Mouse (Mus musculus) gastrocnemius, adult 8-10 months (tissue): ENCODE results near the gene Flt3. TPM values are rescaled to one million over a fixed set of nuclear protein-coding genes. Genes with fewer than 3 reads are reported as not detected.
A peak's percentile ranks its signal among the peaks of the same experiment; 100 is the strongest.

ENCODE experiments used
- DNase-seq, 2 experiments: peaks; one replicate each; pipeline ENCODE4 v3.0.0; 2022; ENCODE audit warnings: low spot score in 2 of 2
- total RNA-seq, 4 experiments: library from RNA; stranded (reverse); gene quantifications; 2 replicates each; pipeline ENCODE4 v1.2.4; 2022

The Flt3 gene
- not detected for total RNA-seq

DNA sequence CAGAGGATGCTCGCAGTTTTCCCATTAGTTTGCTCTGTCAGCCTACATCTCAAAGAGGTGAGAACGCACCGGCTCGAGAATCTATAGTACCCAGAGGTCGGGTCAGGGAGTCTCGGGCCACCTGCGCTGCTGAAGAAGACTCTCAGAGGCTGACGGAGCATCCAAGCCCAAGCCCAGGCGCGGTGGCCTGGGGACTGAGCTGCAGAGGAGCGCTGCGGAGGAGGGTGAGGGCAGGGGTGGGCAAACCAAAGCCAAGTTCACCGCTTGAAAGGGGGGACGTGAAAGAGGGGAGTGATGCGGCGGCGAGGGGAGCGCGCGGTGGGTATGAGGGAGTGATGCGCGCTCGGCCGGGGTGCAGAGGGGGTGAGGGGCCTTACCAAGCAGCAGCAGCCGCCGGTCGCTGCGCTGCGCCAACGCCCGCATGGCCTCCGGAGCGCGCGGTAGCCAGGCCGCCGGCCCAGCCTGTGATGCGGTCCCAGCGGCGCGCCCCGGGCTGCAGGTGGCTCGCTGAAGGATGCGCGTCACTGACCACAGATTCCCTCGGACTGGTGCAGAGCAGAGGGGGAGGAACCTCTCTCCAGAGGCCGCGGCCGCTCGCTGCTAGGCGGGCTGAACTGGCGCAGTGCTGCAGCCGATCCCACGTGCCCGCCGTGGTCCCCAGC lies at the start of gene Flt3:
Gene Flt3, minus strand, starts transcription at position 647 of the 662 bp plus-strand sequence.
- no peak for DNase-seq

DNA sequence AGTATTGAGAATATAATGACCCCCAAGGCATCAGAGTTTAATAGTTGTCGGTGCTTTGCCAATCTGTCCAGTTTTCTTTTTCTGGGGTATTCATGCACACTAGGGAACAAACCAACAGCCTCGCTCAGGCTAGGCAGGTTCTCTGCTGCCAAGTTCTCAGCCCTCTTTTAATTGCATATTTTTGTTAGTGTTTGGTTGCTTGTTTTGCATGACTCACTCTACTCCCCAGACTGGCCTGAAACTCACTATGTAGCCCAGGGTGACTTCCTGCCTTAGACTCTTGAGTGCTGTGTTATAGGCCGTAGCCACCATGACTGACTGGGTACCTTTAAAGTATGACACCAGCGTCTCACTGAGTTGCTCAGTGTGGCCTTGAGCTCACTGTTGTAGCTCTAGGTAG lies 48.6 kb upstream of the Flt3 start:
- DNase-seq, result no peak

DNA sequence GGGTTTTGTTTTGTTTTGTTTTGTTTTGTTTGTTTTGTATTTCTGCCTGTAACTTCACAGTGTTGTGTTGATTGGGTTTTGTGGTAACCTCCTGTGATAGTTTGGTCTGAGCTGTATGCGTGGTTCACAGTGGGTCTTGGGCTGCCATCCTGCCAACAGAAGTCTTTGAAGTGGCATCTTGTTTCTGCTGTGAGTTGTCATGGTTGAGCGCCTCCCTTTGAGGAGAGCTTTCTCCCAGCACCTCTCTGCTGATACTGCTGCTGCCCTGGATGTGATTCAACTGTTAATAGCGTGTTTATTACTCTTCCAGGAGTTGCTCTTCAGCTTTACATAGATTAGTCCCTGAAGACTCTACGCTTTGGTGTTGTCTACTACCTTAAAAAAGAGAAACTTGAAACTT lies 48.2 kb upstream of the Flt3 start:
- DNase-seq, result no peak

DNA sequence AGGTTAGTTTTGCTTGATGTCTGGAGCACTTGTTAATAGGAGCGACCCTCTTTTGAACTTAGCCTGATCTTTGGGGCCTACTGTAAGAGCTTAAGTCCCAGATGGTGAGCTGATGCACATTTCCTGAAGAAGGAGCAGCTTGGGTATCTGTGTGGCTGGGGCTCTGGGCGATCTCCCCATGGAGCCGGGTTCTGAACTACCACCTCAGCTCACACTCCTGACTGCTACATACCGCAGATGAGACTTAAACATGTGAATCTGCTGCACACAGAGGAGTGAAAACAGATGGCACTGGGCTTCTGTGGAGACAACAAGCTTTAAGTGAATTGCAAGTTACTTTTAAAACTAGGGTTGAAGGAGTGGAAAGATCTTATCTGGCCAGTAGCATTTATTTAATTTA lies 45.0 kb upstream of the Flt3 start:
- DNase-seq, result no peak

DNA sequence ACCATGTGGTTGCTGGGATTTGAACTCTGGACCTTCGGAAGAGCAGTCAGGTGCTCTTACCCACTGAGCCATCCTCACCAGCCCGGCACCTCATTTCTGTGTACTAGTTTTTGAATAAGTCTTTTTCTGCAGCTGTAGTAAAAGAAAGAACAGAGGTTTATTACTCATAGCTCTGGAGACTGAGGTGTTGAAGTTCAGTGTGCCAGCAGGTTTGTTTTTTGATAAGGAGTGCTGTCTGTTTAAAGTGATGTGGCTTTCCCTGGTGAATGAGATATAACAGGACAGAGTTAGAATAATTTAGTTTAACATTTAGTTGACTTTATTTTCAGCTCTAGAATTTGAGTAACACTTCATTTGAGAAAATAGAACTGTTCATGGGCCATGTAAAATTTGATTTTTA lies 44.5 kb upstream of the Flt3 start:
- DNase-seq, result no peak

DNA sequence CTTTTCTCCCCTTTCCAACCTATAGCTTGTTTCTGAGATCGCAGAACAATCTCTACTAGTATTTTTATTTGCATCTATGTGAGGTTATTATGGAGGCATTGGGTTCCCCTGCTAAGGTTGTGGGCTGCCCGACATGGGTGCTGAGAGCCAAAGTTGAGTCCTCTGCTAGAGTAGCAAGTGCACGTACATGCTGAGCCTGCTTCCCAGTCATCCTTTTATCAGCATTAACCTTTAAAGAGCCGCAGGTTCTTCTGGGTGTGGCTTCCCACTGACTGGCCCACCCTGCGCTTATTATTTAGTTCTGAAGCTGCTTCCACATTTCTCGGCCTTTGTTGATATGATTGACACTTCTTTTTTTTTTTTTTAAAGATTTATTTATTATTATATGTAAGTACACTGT lies 44.0 kb upstream of the Flt3 start:
- no peak for DNase-seq

DNA sequence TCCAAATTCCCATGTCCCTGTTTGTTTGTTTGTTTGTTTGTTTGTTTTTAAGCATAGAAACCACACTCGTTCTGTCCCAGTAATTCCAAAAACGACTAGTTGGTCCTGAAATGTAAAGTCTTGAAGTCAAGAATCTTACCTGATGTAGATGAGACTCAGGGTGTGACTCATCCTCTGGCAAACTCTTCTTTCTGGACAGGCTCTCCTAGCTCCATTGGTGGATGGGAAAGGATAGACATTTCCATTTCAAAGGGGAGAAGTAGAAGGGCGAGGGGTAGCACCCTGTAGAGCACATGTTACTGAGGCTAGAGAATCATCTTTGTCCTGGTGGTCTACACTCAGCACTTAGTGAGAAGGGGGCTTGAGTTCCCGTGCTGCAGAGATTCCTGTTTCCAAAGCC lies 42.5 kb upstream of the Flt3 start:
- DNase-seq, result no peak

DNA sequence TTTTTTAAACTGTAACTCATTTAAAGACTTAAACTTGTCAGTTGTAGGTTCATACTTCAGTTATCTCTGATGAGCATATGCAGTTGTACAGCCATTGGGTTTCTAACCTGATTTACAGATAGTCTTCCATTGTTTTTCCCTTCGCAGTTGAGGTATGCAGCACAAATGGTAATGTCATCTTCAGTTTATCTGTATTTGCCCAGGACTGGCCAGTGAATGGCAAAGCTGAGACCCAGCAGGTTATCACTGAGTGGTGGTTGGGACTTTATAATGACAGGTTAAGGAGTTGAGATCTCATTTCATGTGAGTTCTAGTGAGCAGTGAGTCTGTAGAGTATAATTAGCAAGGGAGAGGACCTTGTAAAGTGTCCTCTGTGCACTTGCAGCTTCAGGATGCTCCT lies 41.7 kb upstream of the Flt3 start:
- no peak for DNase-seq

DNA sequence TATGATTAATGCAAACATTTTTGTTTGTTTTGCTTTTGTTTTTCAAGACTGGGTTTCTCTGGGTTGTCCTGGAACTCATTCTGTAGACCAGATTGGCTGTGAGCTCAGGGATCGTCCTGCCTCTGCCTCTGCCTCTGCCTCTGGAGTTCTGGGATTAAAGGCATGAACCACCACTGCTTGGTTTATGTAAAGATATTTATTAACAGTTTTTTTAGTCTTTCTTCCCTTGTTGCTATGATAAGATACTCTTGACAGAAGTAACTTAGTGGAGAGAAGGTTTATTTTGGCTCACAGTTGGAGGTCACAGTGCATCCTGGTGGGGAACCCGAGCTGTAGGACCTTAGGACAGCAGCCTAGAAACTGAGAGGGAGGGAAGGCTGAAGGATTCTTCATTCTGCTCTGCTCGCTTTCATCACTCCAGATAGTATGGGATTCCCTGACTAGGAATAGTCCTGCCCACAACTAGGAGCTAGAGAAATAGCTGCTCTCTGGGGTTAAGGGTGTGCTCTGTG lies 40.8 kb upstream of the Flt3 start:
- DNase-seq, result no peak

DNA sequence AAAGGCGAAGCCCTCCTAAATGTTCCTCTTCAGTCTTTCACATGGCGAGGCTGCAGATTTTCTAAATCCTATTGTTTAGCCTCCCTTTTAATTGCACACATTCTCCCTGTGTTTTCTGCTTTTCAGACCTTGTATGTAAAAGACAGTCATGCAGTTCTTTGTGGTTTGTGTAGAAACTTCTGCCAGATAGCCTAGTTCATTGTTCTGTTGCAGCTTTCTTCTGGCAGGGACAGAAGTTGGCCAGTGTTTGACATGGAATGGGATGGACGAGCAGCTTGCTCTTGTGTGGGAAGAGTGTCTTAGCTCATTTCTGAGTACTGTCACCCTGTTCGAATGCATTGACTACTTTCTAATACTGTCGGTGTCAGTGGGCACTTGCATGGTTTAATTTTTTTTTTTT lies 36.2 kb upstream of the Flt3 start:
- no peak for DNase-seq

DNA sequence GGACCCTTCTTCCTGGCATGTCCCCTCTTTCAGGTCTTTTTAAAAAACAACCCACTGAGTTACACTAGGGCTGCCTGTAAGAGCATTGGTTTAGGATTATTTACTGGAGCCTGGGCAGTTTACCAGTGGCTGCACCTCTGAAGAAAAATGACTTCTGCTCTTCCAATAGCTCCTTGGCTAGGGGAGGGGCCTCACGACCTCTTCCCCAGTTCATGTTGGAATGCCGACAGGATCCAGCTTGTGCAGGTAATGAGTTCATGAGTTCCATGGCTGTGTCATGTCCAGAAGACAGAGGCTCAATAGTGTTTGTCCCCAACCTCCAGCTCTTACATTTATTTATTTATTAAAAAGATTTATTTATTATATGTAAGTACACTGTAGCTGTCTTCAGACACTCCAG lies 35.5 kb upstream of the Flt3 start:
- DNase-seq, result no peak

DNA sequence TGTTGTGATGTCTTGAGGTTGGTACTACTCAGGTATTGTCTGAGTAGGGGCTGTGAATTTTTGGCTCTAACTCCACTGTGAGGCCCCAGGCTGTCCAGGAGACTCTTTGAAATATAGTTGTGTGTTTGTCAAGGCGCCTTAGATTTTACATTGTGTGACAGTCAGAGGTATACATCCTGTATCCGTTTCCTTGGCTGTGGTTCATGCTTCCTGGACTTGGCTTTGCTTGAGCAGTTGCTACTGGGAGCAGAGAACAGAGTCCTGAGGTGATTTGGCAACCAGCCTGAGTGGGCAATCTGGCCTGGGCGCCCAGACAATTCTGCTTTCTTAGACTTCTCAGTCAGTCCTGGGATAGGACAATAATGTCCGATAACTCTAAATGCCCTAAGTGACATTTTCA lies 34.9 kb upstream of the Flt3 start:
- DNase-seq, result no peak

DNA sequence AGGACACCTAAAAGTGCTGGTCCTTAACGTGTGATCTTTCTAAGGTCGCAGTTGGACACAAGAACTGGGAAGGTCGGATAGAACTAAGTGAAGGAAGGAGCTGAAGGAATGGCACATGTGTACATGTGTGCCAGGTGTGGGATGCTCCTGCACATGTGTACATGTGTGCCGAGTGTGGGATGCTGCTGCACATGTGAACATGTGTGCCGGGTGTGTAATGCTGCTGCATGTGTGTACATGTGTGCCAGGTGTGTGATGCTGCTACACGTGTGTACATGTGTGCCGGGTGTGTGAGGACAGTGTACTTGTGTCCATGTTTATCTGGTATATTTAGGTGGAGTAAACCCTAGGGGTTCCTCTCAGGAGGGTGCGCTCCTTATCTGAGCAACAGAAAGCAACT lies 32.6 kb upstream of the Flt3 start:
- no peak for DNase-seq

DNA sequence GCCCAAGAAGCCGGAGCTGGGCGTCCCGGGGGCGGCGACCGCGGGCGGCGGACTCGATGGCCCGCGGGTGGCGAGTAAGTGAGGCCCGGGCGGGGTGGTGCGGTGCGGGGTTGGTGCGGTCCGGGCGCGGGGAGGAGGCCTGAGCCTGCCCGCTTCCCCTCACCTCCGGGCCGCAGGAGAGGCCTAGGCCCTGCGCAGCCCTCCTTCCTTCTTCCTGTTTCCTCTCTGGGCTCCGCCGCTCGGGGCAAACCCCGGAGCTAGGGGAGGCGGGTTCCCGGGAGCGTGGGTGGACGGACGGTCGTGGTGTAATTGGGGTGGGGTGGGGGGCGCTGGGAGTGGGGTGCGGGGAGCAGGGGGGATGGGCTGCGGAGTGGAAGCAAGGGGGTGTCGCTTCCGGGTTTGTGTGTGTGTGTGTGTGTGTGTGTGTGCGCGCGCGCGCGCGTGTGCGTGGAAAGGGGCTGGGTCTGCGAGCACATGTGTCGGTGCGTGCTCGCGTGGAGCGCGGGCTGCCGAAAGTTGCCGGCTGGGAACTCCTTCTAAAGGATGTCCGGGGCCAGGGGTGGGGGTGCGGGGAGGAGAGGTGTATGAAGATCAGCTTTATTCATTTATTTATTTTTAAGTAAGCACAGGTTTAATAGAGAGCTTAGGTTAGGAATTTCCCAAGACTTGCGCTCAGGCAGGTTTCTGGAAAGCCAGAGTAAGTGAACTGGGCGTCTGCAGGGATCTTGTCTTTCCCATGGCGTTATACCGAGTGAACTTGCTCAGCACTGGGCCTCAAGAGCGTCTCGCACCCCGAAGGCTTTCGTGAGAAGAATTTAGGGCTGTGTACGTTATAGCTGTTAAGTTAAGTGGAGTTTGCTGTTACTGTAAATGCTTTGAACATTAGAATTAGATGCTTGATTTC lies 30.9 kb upstream of the Flt3 start:
- DNase-seq, result peak; percentile 16 to 47

DNA sequence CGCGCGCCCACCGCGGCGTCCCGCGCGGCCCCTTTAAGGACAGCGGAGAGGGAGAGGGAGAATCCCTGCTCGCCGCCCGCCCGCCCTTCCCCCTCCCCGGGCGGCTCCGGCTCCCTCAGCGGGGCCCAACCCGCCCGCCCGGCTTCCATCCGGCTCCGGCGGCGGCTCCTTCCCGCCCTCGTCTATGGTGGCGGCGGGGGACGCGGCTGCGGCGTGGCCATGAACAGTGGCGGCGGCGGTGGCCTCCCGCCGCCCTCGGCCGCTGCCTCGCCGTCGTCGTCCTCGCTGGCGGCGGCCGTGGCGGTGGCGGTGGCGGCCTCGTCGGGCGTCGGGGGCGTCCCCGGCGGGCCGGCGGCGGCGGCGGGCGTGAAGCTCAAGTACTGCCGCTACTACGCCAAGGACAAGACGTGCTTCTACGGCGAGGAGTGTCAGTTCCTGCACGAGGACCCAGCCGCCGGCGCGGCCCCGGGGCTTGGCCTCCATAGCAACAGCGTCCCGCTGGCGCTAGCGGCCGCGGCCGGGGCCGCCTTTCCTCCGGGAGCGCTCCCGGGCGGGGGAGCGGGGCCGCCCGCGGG lies 30.2 kb upstream of the Flt3 start:
- DNase-seq, result peak; percentile 14 to 26

DNA sequence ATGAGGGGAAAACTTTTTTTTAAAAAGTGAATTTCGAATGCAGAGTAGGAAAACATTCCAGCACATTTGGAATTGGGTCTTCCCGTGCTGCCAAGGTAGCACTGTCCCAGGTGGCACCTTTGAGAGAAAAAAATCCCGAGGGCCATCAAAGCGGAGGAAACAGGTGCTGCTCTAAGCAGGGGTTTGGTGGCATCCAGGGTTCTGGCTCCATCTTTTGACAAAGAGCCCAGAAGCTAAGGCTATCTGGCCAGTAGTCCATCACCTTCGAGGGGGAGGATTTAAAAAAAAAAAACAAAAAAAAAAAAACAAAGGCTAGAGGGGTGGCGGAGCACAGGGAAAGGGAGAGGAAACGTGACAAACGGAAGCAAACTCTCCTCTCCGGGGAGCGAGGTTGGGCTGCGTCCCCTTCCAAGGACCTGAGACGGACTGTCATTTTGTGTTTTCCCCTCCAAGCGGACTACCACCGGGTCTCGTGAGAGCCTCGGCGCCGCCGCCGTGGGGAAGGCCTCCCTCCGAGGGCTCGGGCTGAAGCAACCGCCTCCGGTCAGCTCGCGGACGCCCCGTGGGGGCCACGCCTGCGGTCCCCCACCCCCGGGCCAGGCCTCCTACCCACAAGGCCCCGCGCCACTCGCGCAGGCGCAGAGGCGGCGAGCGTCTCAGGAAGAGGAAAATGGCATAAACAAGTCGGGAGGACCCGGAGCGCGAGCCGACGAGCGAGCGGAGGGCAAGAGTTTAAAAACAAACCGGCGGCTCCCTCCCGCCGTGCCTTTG lies 29.4 kb upstream of the Flt3 start, which contains the start of gene Pan3:
Gene Pan3, plus strand, starts transcription at position 627 of the 771 bp plus-strand sequence.
- DNase-seq, result peak; percentile 93 to 96

DNA sequence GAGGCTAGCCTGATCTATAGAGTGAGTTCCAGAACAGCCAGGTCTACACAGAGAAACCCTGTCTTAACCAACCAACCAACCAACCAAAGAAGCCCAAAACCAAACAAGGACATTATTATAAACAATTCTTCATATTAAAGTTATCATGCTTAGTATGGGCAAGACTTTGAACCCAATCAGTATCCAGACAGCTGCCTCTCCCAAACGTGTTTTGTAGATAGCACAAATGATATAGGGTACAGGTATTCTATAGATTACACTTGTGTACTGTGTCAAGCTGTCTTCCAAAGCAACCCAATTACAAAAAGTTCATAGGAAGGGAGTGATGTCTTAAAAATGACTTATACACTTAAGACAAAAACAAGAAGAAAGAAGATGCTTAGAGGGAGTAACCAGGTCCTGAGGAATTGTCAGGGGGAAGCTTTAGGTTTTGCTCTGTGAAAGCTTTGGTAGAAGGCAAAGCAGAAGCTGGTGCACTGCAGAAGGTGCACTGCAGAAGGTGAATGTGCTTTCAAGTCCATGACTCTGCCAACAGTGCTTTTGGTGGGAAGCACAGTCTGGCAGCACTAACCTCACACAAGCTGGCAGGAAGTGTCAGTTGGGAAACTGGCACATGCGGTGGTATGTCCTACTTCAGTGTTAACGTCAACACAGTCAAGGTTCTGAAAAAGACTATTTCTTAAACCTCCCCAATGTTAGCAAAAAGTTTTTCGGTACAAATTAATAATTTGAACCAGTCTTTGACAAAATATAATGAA lies 25.9 kb upstream of the Flt3 start:
- DNase-seq, result no peak

DNA sequence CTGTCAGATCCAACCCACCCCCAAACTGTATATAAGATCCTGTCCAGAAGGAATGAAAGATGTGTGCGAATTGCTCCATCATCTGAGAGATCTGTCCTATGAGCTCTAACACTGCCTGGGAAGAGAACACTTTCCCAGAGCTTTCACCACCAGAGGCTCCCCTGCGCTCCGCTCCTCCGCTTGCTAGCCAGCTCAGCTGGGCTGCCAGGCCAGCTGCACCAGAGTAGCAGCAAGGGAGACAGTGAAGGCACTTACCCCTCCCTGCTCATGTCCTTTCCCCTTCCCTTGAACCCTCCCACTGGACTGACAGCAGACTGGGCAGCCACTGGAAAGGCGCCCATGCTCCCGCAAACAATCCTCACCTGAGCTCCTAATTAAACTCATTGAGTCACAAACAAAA lies 23.3 kb upstream of the Flt3 start:
- DNase-seq, result no peak

DNA sequence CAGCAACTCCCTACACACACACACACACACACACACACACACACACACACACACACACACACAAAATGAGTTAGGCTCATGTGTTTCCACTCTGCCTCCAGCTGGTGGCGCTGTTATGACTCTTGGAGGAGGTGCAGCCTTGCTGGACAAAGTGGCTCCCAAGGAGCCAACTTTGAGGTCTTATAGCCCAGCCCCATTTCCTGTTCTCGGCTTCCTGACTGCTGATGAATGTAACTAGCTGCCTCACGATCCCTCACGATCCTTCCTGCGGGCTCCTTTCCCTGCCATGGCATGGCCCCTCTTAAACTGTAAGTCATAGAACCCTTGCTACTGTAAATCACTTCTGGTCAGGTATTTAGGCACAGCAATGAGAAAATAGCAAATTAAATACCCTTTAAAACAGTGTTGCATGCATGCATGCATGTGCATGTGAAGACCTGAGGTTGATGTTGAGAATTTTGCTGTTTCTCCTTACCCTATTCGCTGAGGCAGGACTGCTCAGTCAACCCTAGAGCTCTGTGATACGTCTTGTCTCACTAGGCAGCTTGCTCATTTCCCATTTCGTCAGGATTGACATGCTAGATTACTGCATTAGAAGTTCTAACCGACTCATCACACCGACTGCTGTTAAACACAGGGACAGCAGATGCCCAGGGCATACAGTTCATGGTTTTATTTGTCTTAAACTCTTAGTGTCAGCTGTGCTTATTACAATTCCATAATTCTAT lies 18.3 kb upstream of the Flt3 start:
- DNase-seq, result peak in 1 of 2 experiments; percentile 7

DNA sequence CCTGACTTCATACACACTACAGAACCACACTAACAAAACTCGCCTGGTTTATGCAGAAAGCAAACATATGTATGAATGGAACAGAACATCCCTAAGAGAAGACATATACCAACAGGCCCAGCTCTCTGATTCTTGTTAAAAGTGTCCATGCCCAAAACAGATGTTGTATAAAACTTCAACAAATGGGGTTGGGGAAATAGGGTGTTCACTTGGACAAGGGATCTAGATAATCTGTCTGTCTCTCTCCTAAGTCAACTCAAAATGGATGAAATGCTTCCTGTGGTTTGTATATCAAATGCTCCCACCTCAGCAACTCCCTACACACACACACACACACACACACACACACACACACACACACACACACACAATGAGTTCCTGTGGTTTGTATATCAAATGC lies 17.7 kb upstream of the Flt3 start:
- no peak for DNase-seq
